Mouse (Mus musculus) gonadal fat pad, adult 2 months (tissue): ENCODE data around the gene Map2. TPM values are rescaled to one million over a fixed set of nuclear protein-coding genes. Genes with fewer than 3 reads are reported as not detected.
A peak's percentile ranks its signal among the peaks of the same experiment; 100 is the strongest.

ENCODE experiments used
- DNase-seq: peaks from one replicate; pipeline ENCODE4 v3.0.0-alpha.2; 2012; ENCODE audit warnings: low read depth
- polyA plus RNA-seq: library from polyadenylated mRNA; depleted of rRNA; stranded (reverse); fragments of >200 nt; gene quantifications from 2 replicates; pipeline ENCODE4 v1.2.3, GENCODE M21; 2012; rRNA removed

The Map2 gene
- polyA plus RNA-seq = 2.1 and 4.7 TPM in 2 replicates

DNA sequence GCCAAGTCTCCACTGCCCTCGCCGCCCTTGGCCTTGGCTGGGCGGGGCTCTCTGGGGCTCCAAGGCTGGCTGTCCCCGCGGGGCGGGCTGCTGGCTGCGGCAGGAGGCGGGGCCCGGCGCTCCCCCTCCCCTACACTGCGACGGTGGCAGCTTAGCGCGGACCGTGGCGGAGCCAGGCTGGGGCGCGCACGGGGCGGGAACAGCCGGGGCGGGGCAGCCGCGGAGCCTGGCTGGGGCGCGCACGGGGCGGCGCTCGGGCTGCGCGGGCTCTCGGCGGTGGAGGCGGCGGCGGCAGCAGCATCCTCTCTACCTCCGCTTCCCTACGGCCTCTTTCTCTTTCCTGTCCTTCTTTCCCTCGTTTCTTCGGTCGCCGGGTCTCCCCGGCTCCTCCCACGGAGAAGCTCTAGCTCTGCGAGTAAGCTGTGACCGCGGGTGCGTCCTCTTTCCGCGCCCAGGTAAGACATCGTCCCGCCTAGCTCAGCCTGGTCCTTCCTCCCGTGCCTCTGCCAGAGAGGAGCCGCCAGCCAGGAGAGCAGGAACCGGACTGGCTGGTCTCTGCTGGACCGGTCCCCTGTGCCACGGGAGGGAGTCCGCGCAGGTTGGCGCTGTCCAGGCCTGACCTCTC is at the start of gene Map2:
Map2 (plus strand) TSS at position 233 of the 625 bp plus-strand sequence.
- DNase-seq = no peak

DNA sequence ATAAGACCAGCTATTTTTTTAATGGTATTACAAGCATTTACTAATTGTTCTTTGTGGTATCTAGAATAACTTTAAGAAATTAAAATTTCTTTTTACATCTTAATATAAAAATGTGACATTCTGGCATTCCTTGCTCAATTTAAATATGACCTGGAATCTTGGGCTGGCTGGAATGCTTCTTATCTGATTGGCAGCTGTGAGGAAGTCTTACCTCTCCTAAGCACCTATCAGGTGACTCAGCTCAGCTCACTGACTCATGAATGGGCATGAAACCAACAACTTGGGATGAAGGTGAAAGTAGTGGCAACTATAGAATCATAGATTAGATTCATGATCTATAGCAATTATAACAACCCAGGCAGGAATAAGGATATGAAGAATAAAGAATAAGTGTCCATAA is 42.1 kb upstream of the Map2 start:
- no peak for DNase-seq

DNA sequence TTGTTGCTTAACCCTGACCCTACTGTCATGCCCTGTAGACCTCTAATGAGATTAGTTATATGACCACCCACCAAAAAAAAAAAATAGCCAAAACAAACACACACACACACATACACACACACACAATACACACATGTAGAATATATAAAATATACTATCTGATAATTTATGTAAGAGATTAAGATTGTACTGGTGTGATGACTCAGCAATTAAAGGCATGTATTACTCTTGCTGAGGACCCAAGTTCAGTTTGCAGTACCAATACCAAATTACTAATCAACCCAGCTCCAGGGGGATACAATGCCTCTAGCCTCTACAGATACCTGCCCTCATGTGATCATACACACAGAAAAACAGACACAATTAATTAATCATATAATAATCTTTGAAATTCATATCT is 39.7 kb upstream of the Map2 start:
- no peak for DNase-seq

DNA sequence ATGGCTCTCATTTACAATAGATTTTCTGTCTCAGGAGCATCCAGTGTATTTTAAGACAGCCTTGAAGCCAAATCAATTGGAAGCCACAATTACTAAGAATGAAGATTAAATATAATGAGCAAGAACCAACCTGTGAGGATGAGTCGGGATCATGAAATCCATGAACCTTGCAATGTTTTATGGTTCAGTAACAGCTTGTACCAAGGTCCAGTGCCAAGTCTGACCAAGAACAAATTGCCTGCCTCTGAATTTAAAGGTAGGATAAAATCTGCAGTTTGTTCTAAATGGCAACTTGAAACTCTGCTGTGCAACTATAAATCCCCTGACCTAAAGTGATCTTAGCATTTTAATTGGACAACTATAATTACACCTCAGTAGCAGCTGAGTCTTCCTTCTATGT is 34.4 kb upstream of the Map2 start:
- peak; percentile 44 for DNase-seq

DNA sequence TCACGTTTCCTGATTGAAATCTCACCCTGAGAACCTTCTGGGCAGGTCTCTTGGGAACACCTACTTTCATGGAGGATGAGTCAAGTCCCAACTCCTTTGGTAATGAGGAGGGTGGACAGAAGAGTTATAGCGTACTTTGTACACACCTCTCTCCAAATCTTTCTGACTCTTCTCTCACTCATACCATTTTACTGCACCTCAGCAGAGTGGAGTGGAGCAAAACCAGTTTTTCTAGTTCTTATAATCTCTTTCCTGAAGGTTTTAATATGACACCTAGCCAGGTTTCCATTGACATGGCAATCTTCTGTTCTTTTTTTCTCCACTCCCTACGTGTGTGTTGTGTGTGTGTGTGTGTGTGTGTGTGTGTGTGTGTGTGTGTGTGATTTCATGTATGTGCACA is 29.9 kb upstream of the Map2 start:
- no peak for DNase-seq

DNA sequence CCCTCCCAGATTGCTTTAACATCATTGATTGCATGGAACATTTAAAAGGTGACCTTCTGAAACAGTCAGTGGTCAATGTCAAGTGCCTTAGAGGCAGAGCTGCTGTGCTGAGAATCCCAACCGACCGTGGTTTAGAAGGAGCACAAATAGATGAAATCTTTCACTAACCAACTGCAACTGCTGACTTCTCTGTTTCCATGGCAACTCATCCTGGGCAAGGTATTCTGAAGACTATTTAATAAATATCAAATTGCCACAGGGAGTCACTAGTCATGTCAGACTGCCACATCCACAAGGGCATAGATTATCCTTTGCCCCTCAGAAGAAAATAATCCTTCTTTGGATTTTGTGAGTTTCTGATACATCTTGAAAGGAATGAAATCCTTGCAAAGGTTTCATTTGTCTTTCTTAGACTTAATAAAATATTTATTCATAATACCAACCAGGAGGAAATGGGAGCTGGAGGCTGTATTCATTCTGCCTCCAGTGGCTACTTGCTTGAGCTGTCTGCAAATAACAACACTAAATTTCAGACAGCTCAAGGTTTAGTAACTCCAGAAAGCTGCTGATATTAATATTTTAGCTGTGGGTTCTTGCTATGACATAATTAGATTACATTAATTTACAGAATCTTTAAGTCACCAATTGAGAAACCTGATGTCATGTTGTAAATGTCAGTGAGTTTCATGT is 26.1 kb upstream of the Map2 start:
- no peak for DNase-seq

DNA sequence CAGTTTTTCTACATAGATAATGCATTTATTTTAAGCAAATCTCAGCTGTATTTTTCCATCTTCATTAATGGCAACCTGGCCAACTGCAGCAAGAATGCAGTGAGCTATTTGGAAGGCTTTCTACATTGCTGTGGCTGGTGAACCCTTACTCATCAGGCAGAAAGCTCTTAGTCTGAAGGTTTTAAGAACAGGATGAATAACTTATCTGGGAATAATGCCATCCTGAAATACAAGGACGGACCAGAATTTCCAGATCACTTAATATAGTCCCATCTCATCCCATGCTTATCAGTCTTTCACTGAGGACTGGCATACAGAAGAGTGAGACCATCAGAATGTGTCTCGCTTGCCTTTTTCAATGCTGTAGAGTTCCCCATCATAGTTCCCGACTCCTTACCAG is 24.3 kb upstream of the Map2 start:
- DNase-seq = no peak

DNA sequence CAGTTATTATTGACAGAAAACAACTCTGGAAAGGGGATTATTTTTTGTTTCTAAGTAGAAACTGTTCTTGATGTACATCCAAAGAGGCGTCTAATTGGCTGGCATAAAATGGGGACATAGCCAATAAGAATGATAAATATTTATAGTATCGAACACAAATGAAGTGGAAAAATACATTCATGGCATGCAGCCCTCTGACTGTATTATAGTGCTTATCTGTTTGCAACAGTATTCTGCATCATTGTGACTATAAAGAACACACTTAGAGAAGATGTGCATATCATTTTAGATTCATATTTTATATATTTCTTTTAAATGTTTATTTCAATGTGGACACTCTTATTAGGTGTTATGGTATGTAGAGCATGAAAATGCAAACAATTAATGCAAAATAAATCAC is 17.9 kb upstream of the Map2 start:
- no peak for DNase-seq

DNA sequence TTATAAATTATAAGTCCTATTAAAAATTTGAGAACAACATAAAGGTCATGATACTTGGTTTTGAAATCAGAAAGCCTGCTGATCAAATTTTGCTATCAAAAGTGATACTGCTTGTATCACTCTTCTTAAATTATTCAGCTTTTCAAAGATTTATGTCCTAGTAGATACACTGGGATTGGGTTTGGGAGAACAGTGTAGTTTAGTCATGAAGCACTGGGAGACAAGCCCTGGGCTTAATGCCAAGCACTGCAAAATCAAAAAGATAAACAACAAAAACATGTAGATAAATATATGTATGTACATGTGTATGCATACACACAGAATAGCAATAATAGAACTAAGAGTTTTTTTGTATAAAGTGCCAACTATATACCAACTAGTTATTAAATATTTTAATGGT is 17.5 kb upstream of the Map2 start:
- DNase-seq = no peak

DNA sequence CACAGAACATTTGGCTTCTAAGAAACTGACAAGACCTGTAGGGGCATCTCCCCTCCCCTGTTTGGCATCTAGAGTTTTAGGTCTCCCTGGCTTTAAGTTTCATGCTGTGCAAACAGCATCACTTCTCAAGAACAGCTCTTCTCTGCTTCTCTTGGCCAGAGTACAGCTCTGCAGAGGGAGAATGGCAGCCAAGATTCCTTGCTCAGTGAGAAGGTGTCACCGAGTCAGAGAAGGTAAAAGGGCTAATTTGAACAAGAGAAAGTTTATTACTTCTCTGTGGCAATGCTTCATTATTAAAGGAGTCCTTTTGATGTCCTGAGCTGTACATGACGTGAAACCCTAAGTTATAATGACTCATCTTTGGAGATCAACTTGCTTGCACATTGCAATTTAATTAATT is 10.4 kb upstream of the Map2 start:
- DNase-seq = no peak

DNA sequence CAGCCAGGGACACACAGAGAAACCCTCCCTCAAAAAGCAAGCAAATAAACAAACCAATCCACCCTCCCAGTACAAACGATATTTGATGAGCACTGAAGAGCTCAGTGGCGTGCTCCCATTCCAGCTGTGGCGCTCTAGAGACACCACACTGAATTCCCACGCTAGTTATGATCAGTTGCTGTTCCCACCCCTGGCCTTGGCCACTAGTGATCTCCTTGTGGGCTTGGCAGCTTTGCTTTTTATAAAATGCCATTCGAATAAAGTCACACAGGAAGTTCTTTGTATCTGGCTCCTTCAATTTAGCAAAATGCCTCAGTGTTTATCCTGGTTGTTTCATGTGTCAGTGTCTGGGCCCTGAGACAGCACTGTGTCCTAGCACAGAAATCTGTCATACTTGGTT is 6.4 kb upstream of the Map2 start:
- DNase-seq = no peak

DNA sequence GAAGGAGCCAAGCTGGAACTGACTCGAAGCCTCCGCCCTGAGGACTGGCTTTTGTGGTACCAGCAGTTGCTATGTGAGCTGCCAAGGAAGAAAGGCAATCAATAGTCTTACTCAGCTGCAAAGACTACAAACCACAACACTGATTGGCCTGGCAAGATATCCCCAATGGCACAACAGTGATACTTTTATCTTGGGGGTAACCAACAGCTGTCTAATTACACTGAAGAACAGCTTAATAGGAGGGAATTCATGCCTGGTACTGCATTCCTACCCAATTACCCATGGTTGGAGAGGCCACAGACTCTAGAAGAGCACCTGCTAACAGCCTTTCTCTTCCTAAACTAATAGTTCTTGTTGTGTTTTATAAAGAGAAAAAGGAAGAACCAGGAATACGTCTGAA is 2.9 kb upstream of the Map2 start:
- no peak for DNase-seq

DNA sequence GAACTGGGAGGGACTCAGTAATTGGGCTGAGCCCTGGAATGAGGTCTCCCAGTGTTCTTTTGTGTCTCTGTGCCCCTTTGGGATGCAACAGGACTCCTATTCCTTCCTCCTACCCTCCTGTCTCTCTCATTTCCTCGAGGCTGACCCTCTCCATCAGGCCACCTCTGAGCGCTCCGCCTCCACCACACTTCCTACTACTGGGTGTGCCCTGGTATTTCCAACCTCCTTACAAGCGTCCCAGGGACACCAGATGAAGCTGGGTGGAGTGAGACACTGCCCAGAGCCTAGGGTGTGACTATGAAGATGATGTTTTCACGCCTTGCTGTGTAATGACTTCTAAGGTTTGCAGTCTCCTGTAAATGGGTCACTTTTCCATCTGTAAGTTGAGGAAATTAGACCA is 1.4 kb upstream of the Map2 start:
- DNase-seq = no peak

DNA sequence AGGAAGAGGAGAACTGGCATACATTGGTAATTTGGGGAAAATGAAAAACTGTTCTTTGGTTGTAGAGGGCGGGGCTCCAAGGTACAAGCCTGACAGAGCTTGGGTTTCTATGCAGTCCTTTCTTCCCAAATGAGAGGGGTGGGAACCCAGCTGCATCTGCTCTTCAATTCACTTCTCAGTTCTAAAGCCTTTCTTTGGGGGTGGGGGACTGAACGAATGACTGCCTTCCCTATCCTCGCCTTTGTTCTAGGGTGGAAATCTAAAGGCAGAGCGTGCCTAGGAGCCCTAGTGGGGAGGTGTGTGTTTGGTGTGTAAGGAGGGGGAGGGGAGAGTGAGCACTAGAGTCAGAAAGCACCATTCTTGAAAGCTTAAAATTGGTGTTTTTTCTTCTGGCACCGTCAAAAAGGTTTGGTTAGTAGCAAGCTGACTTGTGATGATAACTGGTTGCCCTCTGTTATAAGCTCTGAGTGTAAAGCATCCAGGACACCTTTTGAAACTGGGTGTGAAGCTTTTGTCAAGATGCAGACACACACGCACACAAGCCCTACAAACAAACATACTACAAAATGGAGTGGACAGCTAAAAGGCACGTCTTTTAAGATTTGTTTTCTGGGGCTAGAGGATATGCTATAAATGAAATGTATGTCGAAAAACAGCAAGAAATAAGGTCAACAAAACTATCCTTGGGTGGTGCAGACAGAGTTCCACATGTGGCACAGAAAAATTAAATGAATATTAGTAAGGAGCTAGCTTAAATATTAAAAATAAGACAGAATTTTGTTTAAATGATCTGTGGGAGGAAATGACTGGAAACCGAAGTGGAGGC is 1.2 kb downstream of the Map2 start:
- DNase-seq = no peak

DNA sequence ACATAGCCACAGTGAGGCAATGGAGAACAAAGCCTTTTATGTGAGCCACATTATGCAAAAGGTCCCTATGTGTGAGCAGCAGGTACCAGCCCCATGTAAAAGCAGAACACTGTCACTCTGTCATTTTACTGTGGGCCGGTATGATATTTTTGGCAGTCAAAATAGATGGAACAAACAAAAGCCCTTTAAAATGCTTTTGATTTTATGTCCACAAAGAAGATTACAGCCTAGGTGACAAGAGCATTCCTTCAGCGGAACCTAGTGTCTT is 1.7 kb downstream of the Map2 start:
- no peak for DNase-seq

DNA sequence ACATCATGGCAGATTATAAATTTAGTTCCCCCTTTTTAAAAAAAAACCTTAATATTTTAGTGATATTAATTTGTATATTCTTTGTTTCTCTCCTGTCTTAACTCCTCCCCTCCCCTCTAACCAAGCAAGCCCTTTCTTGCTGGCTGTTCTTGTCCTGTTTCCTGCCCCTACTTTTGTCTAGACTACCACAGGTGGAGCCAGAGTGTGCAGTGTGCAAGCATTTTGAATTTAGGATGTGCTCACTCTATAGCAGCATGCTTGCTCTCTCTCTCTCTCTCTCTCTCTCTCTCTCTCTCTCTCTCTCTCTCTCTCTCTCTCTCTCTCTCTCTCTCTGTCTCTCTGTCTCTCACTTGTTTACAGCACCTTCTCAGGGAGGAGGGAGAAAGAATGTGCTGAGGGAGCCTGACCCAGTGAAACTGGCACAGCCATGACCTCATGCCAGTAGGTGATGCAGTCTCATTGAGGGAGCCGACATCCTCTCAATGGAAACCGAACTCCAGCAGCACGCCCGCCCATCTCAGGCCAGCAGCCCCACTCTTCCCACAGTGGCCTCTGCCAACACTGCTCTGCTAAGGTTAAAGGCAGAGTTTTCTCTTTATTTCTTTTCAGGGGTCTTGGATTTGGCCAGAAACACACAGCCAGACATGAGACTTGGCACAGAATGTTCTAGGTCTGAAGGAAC is 2.6 kb downstream of the Map2 start:
- no peak for DNase-seq

DNA sequence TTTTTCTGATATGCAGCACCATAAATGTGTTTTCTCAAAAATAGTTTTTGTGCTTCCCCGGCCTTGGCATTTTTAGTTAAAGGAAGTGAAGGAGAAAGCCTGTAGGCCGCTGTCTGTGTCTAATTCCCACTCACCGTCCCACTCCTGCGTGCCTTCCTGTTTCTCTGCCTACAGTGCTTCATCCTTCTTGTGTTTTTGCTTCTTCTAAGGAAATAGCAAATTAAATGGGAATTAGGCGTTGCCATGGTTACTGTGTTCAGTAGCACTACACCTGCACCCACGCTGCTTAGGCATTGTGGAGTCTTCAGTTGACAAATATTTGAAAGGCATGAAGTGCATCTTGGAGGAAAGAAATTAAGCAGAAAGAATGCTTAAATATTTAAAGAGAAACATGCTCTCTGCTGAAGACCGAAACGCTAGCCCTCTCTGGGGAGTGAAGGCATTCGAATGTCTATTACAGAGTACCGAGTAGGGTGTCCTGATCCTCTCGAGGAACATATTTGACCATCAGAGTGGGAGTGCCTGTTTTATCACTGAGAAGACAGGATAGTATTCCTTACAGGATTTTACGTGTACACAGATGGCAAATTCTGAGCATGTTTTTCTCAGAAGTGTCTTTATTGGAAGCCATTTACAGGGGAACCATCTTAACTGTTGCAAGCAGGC is 12.1 kb downstream of the Map2 start:
- no peak for DNase-seq

DNA sequence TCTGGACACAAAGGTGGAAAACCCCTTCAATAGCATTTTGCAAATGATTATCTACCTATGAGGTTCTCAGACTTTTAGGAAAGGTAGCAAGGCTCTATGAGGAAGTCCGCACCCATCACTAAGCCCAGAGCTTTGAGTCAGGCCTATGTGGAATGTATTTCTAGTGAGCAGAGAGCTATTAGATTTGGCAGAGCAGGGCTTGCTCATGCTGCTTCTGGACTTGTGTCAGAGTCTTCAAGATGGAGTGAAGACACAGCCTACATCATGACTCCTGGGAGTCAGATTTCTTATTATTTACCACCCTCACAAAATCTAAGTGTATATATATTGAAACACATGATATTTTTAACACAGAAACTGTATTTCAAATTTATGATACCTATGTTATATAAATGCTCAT is 17.3 kb downstream of the Map2 start:
- DNase-seq = no peak

DNA sequence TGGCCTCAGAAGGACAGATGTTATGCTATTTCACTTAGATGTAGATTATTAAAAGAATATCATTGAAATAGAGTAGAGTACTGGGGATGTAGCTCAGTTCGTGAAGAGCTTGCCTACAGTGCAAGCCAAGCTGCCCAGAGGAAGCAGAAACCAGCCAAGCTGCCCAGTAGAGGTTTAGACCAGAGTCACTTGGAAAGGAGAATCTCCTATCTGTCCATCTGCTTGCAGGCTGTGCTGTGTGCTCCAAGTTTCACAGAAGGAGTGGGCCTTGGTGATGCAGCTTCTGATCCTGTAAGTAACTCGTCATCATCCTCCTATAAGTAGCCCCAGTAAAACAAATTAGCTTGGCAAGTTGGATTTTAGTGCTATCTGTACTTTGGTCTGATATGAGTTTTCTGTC is 17.8 kb downstream of the Map2 start:
- no peak for DNase-seq

DNA sequence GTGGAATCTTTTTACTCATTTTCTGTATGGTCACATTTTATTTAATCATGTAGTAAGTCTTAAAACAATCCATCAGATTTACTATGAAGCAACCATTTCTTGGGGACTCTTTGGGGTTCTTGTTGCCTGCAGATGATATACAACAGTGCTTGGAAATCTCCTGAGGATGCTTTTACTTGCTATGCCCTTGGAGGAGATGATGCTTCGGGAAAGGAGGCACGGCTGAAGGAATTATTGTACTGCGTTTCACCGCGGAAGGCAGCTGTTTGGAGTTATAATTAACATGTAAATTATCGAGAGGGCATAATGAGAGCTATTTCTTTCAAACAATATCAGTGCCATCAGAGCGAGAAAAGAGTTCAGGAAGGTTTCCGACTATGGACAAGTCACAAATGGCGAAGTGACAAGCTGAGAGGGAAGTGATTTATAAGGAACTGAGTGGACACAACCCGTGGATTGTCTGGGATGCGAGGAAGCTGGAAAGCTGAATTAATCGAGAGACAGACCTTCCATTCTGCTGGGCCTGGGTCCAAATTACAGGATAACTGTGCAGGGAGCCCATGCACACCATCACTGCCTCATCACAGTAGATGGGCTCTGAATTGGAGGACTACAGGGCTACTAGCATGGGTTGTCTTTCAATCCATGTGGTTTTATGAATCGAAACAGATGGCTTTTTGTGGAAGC is 20.1 kb downstream of the Map2 start:
- no peak for DNase-seq

DNA sequence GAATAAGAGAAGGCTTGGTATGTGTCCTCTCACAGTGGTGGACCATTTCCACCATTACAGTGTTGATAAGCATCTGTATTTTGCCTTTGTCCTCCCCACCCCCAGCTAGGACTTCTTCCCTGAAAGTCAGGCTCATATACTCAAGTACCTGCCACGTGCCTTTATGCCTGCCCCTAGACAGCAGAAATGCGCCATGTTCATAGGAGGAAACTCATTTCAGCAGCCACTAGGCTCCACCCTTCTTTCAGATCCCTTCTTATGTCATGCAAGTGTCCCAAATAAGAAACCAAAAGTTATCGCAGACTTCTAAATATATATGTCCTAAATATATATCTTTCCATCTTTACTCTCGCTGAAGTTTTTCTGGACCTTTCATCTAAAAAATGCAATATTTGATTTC is 21.2 kb downstream of the Map2 start:
- no peak for DNase-seq

DNA sequence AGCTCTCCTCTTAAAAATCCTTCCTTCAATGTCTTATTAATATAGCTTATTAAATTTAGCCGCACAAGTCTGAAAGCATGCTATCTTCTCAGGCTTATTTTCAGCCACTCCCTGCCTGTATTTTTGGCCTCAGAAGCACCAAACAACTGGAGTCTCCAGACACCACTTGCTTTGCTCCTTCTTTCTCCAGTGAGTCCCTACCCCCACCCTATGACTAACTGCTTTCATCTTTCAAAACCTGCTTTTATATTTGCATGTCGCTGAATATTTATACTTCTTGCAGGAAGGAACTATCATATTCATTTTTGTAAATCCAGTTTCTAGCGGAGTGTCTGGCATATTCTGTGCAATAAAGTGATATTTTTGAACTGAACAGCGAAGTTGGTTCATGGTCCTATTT is 21.6 kb downstream of the Map2 start:
- DNase-seq = no peak
